Mouse (Mus musculus) intestine, embryonic 15.5 days (tissue): ENCODE measurements around the gene Bfsp1. TPM values are rescaled to one million over a fixed set of nuclear protein-coding genes. Genes with fewer than 3 reads are reported as not detected.

Experiments used
- ATAC-seq: fragments of 200-750 bp; cut with Nextera tagmentation; 2 replicates; pipeline ENCODE4 v1.8.0; 2017; ENCODE audit warnings: moderate TSS enrichment, moderate library complexity
- H3K27ac ChIP-seq: fragments of 300-500 bp; sonication (generic); 2 replicates; pipeline ENCODE4 v1.5.1; 2015; ENCODE audit warnings: mild to moderate bottlenecking, inconsistent platforms
- H3K27me3 ChIP-seq: fragments of 300-500 bp; sonication (generic); replicated peaks from 2 replicates; pipeline ENCODE4 v1.6.1; 2015; ENCODE audit warnings: inconsistent platforms
- H3K36me3 ChIP-seq: fragments of 300-500 bp; sonication (generic); 2 replicates; pipeline ENCODE4 v1.6.1; 2015; ENCODE audit warnings: inconsistent platforms
- H3K4me1 ChIP-seq: fragments of 300-500 bp; sonication (generic); replicated peaks from 2 replicates; pipeline ENCODE4 v1.6.1; 2015; ENCODE audit warnings: inconsistent platforms
- H3K4me2 ChIP-seq: fragments of 300-500 bp; sonication (generic); replicated peaks from 2 replicates; pipeline ENCODE4 v1.6.1; 2015; ENCODE audit warnings: mild to moderate bottlenecking, inconsistent platforms
- H3K4me3 ChIP-seq: fragments of 300-500 bp; sonication (generic); replicated peaks from 2 replicates; pipeline ENCODE4 v1.5.1; 2015; ENCODE audit warnings: inconsistent platforms
- H3K9ac ChIP-seq: fragments of 300-500 bp; sonication (generic); 2 replicates; pipeline ENCODE4 v1.6.1; 2015; ENCODE audit warnings: inconsistent platforms
- H3K9me3 ChIP-seq: fragments of 300-500 bp; sonication (generic); 2 replicates; pipeline ENCODE4 v1.6.1; 2016; ENCODE audit warnings: inconsistent platforms
- WGBS: fragments of 180-500 bp; shearing (Covaris S2); methylation state at CpG from one replicate; pipeline ENCODE4 v1.1.7; 2015; 5-methylcytosine and 5-hydroxymethylcytosine counted together
- polyA plus RNA-seq: library from polyadenylated mRNA; unstranded; fragments of >200 nt; fragmentation: Nextera tagmentation; extraction: Ambion mirVana; gene quantifications from 2 replicates; pipeline ENCODE4 v1.2.1, GENCODE M21; 2015

The Bfsp1 gene
- 4.2 and 4.3 TPM in 2 replicates for polyA plus RNA-seq

GRCm38 (mm10) chr2:143862484-143863231 is at the start of gene Bfsp1:
TSS of gene Bfsp1 (minus strand) at chr2:143863173.
- Histone ChIP-seq H3K4me3 (peak within 1 kb of the TSS; percentile 41), H3K27ac (no peak within 1 kb of the TSS), H3K9me3 (no peaks in the 10 kb centered on the region), H3K9ac (peak within 1 kb of the TSS; percentile 61), H3K36me3 (no peaks in the 10 kb centered on the region), H3K27me3 (no peaks in the 10 kb centered on the region), H3K4me1 (0 out of 2 replicates have a peak, but pooled peaks cover 4% of the 10 kb centered on the region), H3K4me2 (peak within 1 kb of the TSS; percentile 78)
- ATAC-seq: peak; percentile 84
- 3% methylated on average over 86 of the region's 86 CpGs for WGBS

- Histone ChIP-seq H3K9me3 (no peaks in the 10 kb centered on the region), H3K27me3 (no peaks in the 10 kb centered on the region), H3K4me1 (no peaks in the 10 kb centered on the region), H3K36me3 (no peaks in the 10 kb centered on the region), H3K27ac (no peak overlapping the region), H3K4me3 (no peak overlapping the region), H3K4me2 (no peak overlapping the region), H3K9ac (no peak overlapping the region)
- WGBS: 68% methylated on average over 2 of the region's 2 CpGs
- no peak for ATAC-seq
Measured at GRCm38 (mm10) chr2:143912199-143912598, 49.2 kb upstream of the Bfsp1 start.

- Histone ChIP-seq H3K27ac (no peak overlapping the region), H3K36me3 (no peaks in the 10 kb centered on the region), H3K27me3 (no peaks in the 10 kb centered on the region), H3K4me1 (no peaks in the 10 kb centered on the region), H3K4me2 (no peak overlapping the region), H3K9me3 (no peaks in the 10 kb centered on the region), H3K4me3 (no peak overlapping the region), H3K9ac (no peak overlapping the region)
- 87% methylated on average over 2 of the region's 2 CpGs for WGBS
- no peak for ATAC-seq
Measured at GRCm38 (mm10) chr2:143909230-143909629, 46.3 kb upstream of the Bfsp1 start.

GRCm38 (mm10) chr2:143904896-143905295 is 41.9 kb upstream of the Bfsp1 start:
- Histone ChIP-seq H3K4me2 (no peak overlapping the region), H3K4me1 (peaks cover 2% of the 10 kb centered on the region; the same call in 1 of the 2 replicates), H3K4me3 (no peak overlapping the region), H3K27ac (no peak overlapping the region), H3K36me3 (no peaks in the 10 kb centered on the region), H3K9me3 (no peaks in the 10 kb centered on the region), H3K9ac (no peak overlapping the region), H3K27me3 (no peaks in the 10 kb centered on the region)
- ATAC-seq: no peak
- WGBS: 74% methylated on average over 5 of the region's 5 CpGs

GRCm38 (mm10) chr2:143903376-143904045 is 40.5 kb upstream of the Bfsp1 start:
- H3K36me3 ChIP-seq: no peaks in the 10 kb centered on the region
- peak; percentile 88 for ATAC-seq
- H3K27ac ChIP-seq: peak overlapping the region; percentile 79
- H3K27me3 ChIP-seq: no peaks in the 10 kb centered on the region
- no peaks in the 10 kb centered on the region for H3K9me3 ChIP-seq
- H3K4me2 ChIP-seq: no peak overlapping the region; the same call in 1 of the 2 replicates
- no peak overlapping the region for H3K9ac ChIP-seq
- no peak overlapping the region for H3K4me3 ChIP-seq
- H3K4me1 ChIP-seq: peaks cover 2% of the 10 kb centered on the region; the same call in 1 of the 2 replicates
- 39% methylated on average over 9 of the region's 9 CpGs for WGBS

GRCm38 (mm10) chr2:143900821-143901351 is 37.9 kb upstream of the Bfsp1 start:
- Histone ChIP-seq H3K27ac (0 out of 2 replicates have a peak overlapping the region, but pooled peaks have one; percentile 6), H3K4me3 (no peak overlapping the region), H3K36me3 (no peaks in the 10 kb centered on the region), H3K4me2 (no peak overlapping the region), H3K9me3 (no peaks in the 10 kb centered on the region), H3K9ac (no peak overlapping the region), H3K4me1 (peaks cover 2% of the 10 kb centered on the region; the same call in 1 of the 2 replicates), H3K27me3 (no peaks in the 10 kb centered on the region)
- ATAC-seq: peak; percentile 32; the same call in 1 of the 2 replicates
- WGBS: 62% methylated on average over 5 of the region's 5 CpGs

- Histone ChIP-seq H3K4me1 (peaks cover 2% of the 10 kb centered on the region; the same call in 1 of the 2 replicates), H3K27ac (no peak overlapping the region), H3K27me3 (no peaks in the 10 kb centered on the region), H3K9me3 (no peaks in the 10 kb centered on the region), H3K4me2 (no peak overlapping the region), H3K36me3 (no peaks in the 10 kb centered on the region), H3K4me3 (no peak overlapping the region), H3K9ac (no peak overlapping the region)
- 82% methylated on average over 9 of the region's 9 CpGs for WGBS
- ATAC-seq: peak; percentile 66
Measured at GRCm38 (mm10) chr2:143899470-143900220, 36.7 kb upstream of the Bfsp1 start.

- H3K27ac ChIP-seq: no peak overlapping the region
- no peak overlapping the region for H3K9ac ChIP-seq
- H3K4me1 ChIP-seq: no peaks in the 10 kb centered on the region
- no peaks in the 10 kb centered on the region for H3K9me3 ChIP-seq
- no peak overlapping the region for H3K4me2 ChIP-seq
- 80% methylated on average over 10 of the region's 10 CpGs for WGBS
- no peaks in the 10 kb centered on the region for H3K36me3 ChIP-seq
- no peak for ATAC-seq
- H3K27me3 ChIP-seq: no peaks in the 10 kb centered on the region
- H3K4me3 ChIP-seq: no peak overlapping the region
Measured at GRCm38 (mm10) chr2:143891302-143892048, 28.5 kb upstream of the Bfsp1 start.

GRCm38 (mm10) chr2:143889860-143890433 is 27.0 kb upstream of the Bfsp1 start:
- Histone ChIP-seq H3K4me3 (no peak overlapping the region), H3K9ac (no peak overlapping the region), H3K27me3 (no peaks in the 10 kb centered on the region), H3K36me3 (no peaks in the 10 kb centered on the region), H3K4me1 (no peaks in the 10 kb centered on the region), H3K27ac (peak overlapping the region; percentile 61; the same call in 1 of the 2 replicates), H3K4me2 (peak overlapping the region; percentile 38; the same call in 1 of the 2 replicates), H3K9me3 (no peaks in the 10 kb centered on the region)
- ATAC-seq: peak; percentile 98
- WGBS: 35% methylated on average over 12 of the region's 12 CpGs

- Histone ChIP-seq H3K4me2 (peak overlapping the region; percentile 38; the same call in 1 of the 2 replicates), H3K9ac (no peak overlapping the region), H3K4me1 (no peaks in the 10 kb centered on the region), H3K9me3 (no peaks in the 10 kb centered on the region), H3K36me3 (no peaks in the 10 kb centered on the region), H3K4me3 (no peak overlapping the region), H3K27ac (peak overlapping the region; percentile 61; the same call in 1 of the 2 replicates), H3K27me3 (no peaks in the 10 kb centered on the region)
- ATAC-seq: peak; percentile 50
- WGBS: 70% methylated on average over 15 of the region's 15 CpGs
Measured at GRCm38 (mm10) chr2:143889131-143889859, 26.3 kb upstream of the Bfsp1 start.
